Mouse (Mus musculus) lung, adult 2 months (tissue): Measurements from ENCODE around the gene Ryr3.

Experiments
- CTCF ChIP-seq: fragments of 200-500 bp; IDR thresholded peaks from 2 replicates; pipeline ENCODE4 v1.5.1; 2011; ENCODE audit warnings: mild to moderate bottlenecking, low read length, control low read depth; ENCODE audit not compliant: insufficient read depth
- POLR2A ChIP-seq: fragments of 200-500 bp; IDR thresholded peaks from 2 replicates; pipeline ENCODE4 v1.6.1; 2011; ENCODE audit warnings: low read depth, mild to moderate bottlenecking, control low read depth, low read length, borderline replicate concordance; ENCODE audit errors: extremely low read depth

DNA sequence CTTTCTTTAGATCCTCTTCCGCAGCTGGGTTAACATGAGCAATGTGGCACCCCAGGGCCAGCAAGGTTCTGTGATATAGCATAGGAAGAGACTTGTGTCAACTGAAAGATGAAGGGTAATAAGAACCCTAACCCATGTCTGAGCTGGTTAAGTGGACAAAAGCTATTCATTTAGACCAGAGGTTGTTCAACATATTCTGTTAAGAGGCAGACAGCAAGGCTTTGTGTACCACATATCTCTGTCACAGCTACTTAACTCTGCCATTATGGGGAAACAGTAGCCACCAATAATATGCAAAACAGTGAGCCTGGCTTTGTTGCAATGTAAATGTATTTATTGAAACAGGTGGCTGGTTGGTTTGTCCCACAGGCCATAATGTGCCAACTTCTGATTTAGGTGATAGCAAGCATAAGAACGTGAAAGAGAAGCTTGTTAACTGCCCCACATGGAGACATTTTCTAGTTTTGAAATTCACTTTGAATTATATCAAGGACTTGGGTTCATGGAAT is 350.8 kb downstream of the Ryr3 start:
- TF ChIP-seq POLR2A (no peak), CTCF (no peak)
